Mouse (Mus musculus) neural tube, embryonic 12.5 days (tissue): Measurements from ENCODE around the gene Iqcg. TPM values are rescaled to one million over a fixed set of nuclear protein-coding genes. Genes with fewer than 3 reads are reported as not detected.

Source experiments
- ATAC-seq: fragments of 200-750 bp; cut with Nextera tagmentation; 2 replicates; pipeline ENCODE4 v1.8.0; 2017; ENCODE audit warnings: low read depth, mild to moderate bottlenecking, moderate TSS enrichment, moderate library complexity; ENCODE audit not compliant: low FRiP score
- H3K27ac ChIP-seq: fragments of 300-500 bp; sonication (generic); 2 replicates; pipeline ENCODE4 v1.5.1; 2016
- H3K27me3 ChIP-seq: fragments of 300-500 bp; sonication (generic); replicated peaks from 2 replicates; pipeline ENCODE4 v1.6.1; 2016; ENCODE audit warnings: mild to moderate bottlenecking
- H3K36me3 ChIP-seq: fragments of 300-500 bp; sonication (generic); 2 replicates; pipeline ENCODE4 v1.6.1; 2016; ENCODE audit warnings: mild to moderate bottlenecking
- H3K4me1 ChIP-seq: fragments of 300-500 bp; sonication (generic); 2 replicates; pipeline ENCODE4 v1.6.1; 2016
- H3K4me2 ChIP-seq: fragments of 300-500 bp; sonication (generic); replicated peaks from 2 replicates; pipeline ENCODE4 v1.6.1; 2016; ENCODE audit warnings: mild to moderate bottlenecking
- H3K4me3 ChIP-seq: fragments of 300-500 bp; sonication (generic); 2 replicates; pipeline ENCODE4 v1.5.1; 2016
- H3K9ac ChIP-seq: fragments of 300-500 bp; sonication (generic); 2 replicates; pipeline ENCODE4 v1.6.1; 2016; ENCODE audit warnings: mild to moderate bottlenecking
- H3K9me3 ChIP-seq: fragments of 300-500 bp; sonication (generic); 2 replicates; pipeline ENCODE4 v1.6.1; 2016; ENCODE audit warnings: mild to moderate bottlenecking
- WGBS: fragments of 180-500 bp; shearing (Covaris S2); methylation state at CpG from one replicate; pipeline ENCODE4 v1.1.7; 2016; 5-methylcytosine and 5-hydroxymethylcytosine counted together
- polyA plus RNA-seq: library from polyadenylated mRNA; unstranded; fragments of >200 nt; fragmentation: Nextera tagmentation; extraction: Ambion mirVana; gene quantifications from 2 replicates; pipeline ENCODE4 v1.2.1, GENCODE M21; 2016

Gene Iqcg
- 3.9 and 4.5 TPM in 2 replicates for polyA plus RNA-seq

GRCm38 (mm10) chr16:33056095-33056785, at the start of gene Iqcg, which contains the start of gene Rpl35a:
Gene Iqcg (minus strand): TSS chr16:33056218.
Gene Rpl35a (plus strand): TSS chr16:33056453.
- H3K36me3 ChIP-seq = peaks cover 29% of the 10 kb centered on the region
- WGBS = under 1% methylated on average over 47 of the region's 47 CpGs
- ATAC-seq = peak; percentile 95

GRCm38 (mm10) chr16:33085666-33086065, 29.6 kb upstream of the Iqcg start:
- WGBS = 85% methylated on average over 8 of the region's 8 CpGs
- ATAC-seq = no peak
- no peaks in the 10 kb centered on the region for H3K9me3 ChIP-seq
- H3K4me3 ChIP-seq = no peak overlapping the region
- no peaks in the 10 kb centered on the region for H3K4me1 ChIP-seq
- H3K27me3 ChIP-seq = no peaks in the 10 kb centered on the region
- no peak overlapping the region for H3K27ac ChIP-seq
- H3K4me2 ChIP-seq = no peak overlapping the region
- no peak overlapping the region for H3K9ac ChIP-seq
- H3K36me3 ChIP-seq = peaks cover 25% of the 10 kb centered on the region

More at GRCm38 (mm10) chr16:33056095-33056785, at the start of gene Iqcg, which contains the start of gene Rpl35a:
- Histone ChIP-seq H3K27ac (peak within 1 kb of the TSS; percentile 79), H3K9me3 (no peaks in the 10 kb centered on the region), H3K9ac (peak within 1 kb of the TSS; percentile 95), H3K4me1 (peaks cover 13% of the 10 kb centered on the region), H3K4me2 (peak within 1 kb of the TSS; percentile 71), H3K27me3 (no peaks in the 10 kb centered on the region), H3K4me3 (peak within 1 kb of the TSS; percentile 89)

- Histone ChIP-seq H3K27me3 (no peaks in the 10 kb centered on the region), H3K36me3 (peaks cover 19% of the 10 kb centered on the region)
- ATAC-seq = no peak
These were observed 28.0 kb upstream of the Iqcg start for GRCm38 (mm10) chr16:33083996-33084395.

GRCm38 (mm10) chr16:33082951-33083350, 26.9 kb upstream of the Iqcg start:
- Histone ChIP-seq H3K27me3 (no peaks in the 10 kb centered on the region), H3K9ac (no peak overlapping the region), H3K4me3 (no peak overlapping the region), H3K27ac (no peak overlapping the region), H3K4me2 (no peak overlapping the region), H3K9me3 (no peaks in the 10 kb centered on the region), H3K4me1 (no peaks in the 10 kb centered on the region), H3K36me3 (peaks cover 22% of the 10 kb centered on the region)
- 91% methylated on average over 6 of the region's 6 CpGs for WGBS
- ATAC-seq = no peak

More at GRCm38 (mm10) chr16:33083996-33084395, 28.0 kb upstream of the Iqcg start:
- no peak overlapping the region for H3K27ac ChIP-seq
- no peaks in the 10 kb centered on the region for H3K4me1 ChIP-seq
- no peak overlapping the region for H3K4me3 ChIP-seq
- H3K9me3 ChIP-seq = no peaks in the 10 kb centered on the region
- H3K9ac ChIP-seq = no peak overlapping the region
- H3K4me2 ChIP-seq = no peak overlapping the region
- 88% methylated on average over 2 of the region's 2 CpGs for WGBS

- H3K27ac ChIP-seq = no peak overlapping the region
- H3K4me1 ChIP-seq = no peaks in the 10 kb centered on the region
- H3K36me3 ChIP-seq = peaks cover 19% of the 10 kb centered on the region
- no peaks in the 10 kb centered on the region for H3K27me3 ChIP-seq
- no peaks in the 10 kb centered on the region for H3K9me3 ChIP-seq
- no peak for ATAC-seq
- no peak overlapping the region for H3K9ac ChIP-seq
- 96% methylated on average over 7 of the region's 7 CpGs for WGBS
- H3K4me3 ChIP-seq = no peak overlapping the region
- H3K4me2 ChIP-seq = no peak overlapping the region
These were observed 24.0 kb upstream of the Iqcg start for GRCm38 (mm10) chr16:33080063-33080462.

- no peak overlapping the region for H3K4me3 ChIP-seq
- H3K27ac ChIP-seq = no peak overlapping the region
- H3K4me2 ChIP-seq = no peak overlapping the region
- no peaks in the 10 kb centered on the region for H3K9me3 ChIP-seq
- no peaks in the 10 kb centered on the region for H3K4me1 ChIP-seq
- H3K27me3 ChIP-seq = no peaks in the 10 kb centered on the region
- WGBS = 95% methylated on average over 5 of the region's 5 CpGs
- peaks cover 18% of the 10 kb centered on the region for H3K36me3 ChIP-seq
- no peak overlapping the region for H3K9ac ChIP-seq
- no peak for ATAC-seq
These were observed 21.1 kb upstream of the Iqcg start for GRCm38 (mm10) chr16:33077069-33077627.

GRCm38 (mm10) chr16:33076078-33076477, 20.1 kb upstream of the Iqcg start:
- Histone ChIP-seq H3K4me1 (no peaks in the 10 kb centered on the region), H3K4me3 (no peak overlapping the region), H3K27ac (no peak overlapping the region), H3K9me3 (no peaks in the 10 kb centered on the region), H3K9ac (no peak overlapping the region), H3K36me3 (peaks cover 13% of the 10 kb centered on the region), H3K27me3 (no peaks in the 10 kb centered on the region), H3K4me2 (no peak overlapping the region)
- no peak for ATAC-seq
- WGBS = 66% methylated on average over 6 of the region's 6 CpGs

- H3K4me1 ChIP-seq = no peaks in the 10 kb centered on the region
- H3K4me2 ChIP-seq = no peak overlapping the region
- H3K36me3 ChIP-seq = peaks cover 19% of the 10 kb centered on the region
- no peaks in the 10 kb centered on the region for H3K27me3 ChIP-seq
- H3K9me3 ChIP-seq = no peaks in the 10 kb centered on the region
- H3K9ac ChIP-seq = no peak overlapping the region
- 84% methylated on average over 5 of the region's 5 CpGs for WGBS
- H3K4me3 ChIP-seq = no peak overlapping the region
- ATAC-seq = no peak
- H3K27ac ChIP-seq = no peak overlapping the region
These were observed 18.9 kb upstream of the Iqcg start for GRCm38 (mm10) chr16:33074967-33075366.

GRCm38 (mm10) chr16:33072871-33073557, 17.0 kb upstream of the Iqcg start:
- Histone ChIP-seq H3K36me3 (peaks cover 19% of the 10 kb centered on the region), H3K4me1 (no peaks in the 10 kb centered on the region), H3K4me2 (no peak overlapping the region), H3K4me3 (no peak overlapping the region), H3K27me3 (no peaks in the 10 kb centered on the region), H3K9ac (no peak overlapping the region), H3K9me3 (no peaks in the 10 kb centered on the region), H3K27ac (no peak overlapping the region)
- no peak for ATAC-seq
- 93% methylated on average over 6 of the region's 6 CpGs for WGBS

- ATAC-seq = no peak
- no peak overlapping the region for H3K9ac ChIP-seq
These were observed 14.9 kb upstream of the Iqcg start for GRCm38 (mm10) chr16:33070928-33071327.

GRCm38 (mm10) chr16:33064636-33065035, 8.6 kb upstream of the Iqcg start:
- Histone ChIP-seq H3K9ac (no peak overlapping the region), H3K4me2 (no peak overlapping the region), H3K4me3 (no peak overlapping the region), H3K9me3 (no peaks in the 10 kb centered on the region), H3K4me1 (peaks cover 17% of the 10 kb centered on the region), H3K27me3 (no peaks in the 10 kb centered on the region), H3K36me3 (peaks cover 19% of the 10 kb centered on the region), H3K27ac (no peak overlapping the region)
- ATAC-seq = no peak
- 81% methylated on average over 9 of the region's 9 CpGs for WGBS

More at GRCm38 (mm10) chr16:33070928-33071327, 14.9 kb upstream of the Iqcg start:
- no peak overlapping the region for H3K27ac ChIP-seq
- H3K4me2 ChIP-seq = no peak overlapping the region
- no peaks in the 10 kb centered on the region for H3K4me1 ChIP-seq
- H3K9me3 ChIP-seq = no peaks in the 10 kb centered on the region
- no peak overlapping the region for H3K4me3 ChIP-seq
- H3K36me3 ChIP-seq = peaks cover 24% of the 10 kb centered on the region
- H3K27me3 ChIP-seq = no peaks in the 10 kb centered on the region

- Histone ChIP-seq H3K4me2 (peak overlapping the region; percentile 83), H3K4me3 (peak overlapping the region; percentile 60), H3K9ac (peak overlapping the region; percentile 70; the same call in 1 of the 2 replicates), H3K27ac (no peak overlapping the region), H3K27me3 (no peaks in the 10 kb centered on the region), H3K36me3 (peaks cover 33% of the 10 kb centered on the region), H3K9me3 (no peaks in the 10 kb centered on the region), H3K4me1 (peaks cover 19% of the 10 kb centered on the region)
- 27% methylated on average over 7 of the region's 7 CpGs for WGBS
- no peak for ATAC-seq
These were observed 7.2 kb upstream of the Iqcg start for GRCm38 (mm10) chr16:33063267-33063666.
